Mouse (Mus musculus) G1E-ER4 (cell line): Measurements from ENCODE around the gene Olfr1262. TPM values are rescaled to one million over a fixed set of nuclear protein-coding genes. Genes with fewer than 3 reads are reported as not detected.

Experiments used
- GATA1 ChIP-seq: IDR thresholded peaks from one replicate; pipeline ENCODE4 v1.8.0; 2012; ENCODE audit warnings: low read length, inconsistent platforms
- polyA plus RNA-seq: library from polyadenylated mRNA; stranded (reverse); fragments of >175 nt; gene quantifications from 2 replicates; pipeline ENCODE4 v1.2.3, GENCODE M21; 2012

The Olfr1262 gene
- polyA plus RNA-seq = not detected in 2 replicates

DNA sequence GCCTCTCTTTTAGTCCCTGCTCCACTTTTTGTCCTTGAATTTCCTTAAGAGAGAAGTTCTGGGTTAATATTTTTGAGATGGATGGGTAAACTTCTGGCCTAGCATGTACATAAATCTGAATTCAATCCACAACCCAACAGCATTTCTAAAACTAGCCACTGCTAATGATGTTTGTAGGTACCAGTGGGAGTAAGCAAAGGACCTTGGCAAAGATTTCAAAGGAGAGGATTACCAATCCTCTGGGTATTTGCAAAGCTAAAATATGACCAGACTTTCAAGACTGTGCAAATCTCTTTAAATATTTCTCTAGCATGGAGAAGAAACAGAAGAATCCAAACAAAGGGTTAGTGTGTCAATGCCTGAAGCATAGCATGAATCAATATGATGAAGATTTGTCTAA, at the start of gene Olfr1262:
Gene Olfr1262 (plus strand): TSS at position 301 of the 400 bp plus-strand sequence.
- TF ChIP-seq GATA1 = no peak

- no peak for TF ChIP-seq GATA1
These were observed 25.8 kb upstream of the Olfr1262 start, which contains the start of gene Olfr1260 for GRCm38 (mm10) chr2:89974184-89974583. Olfr1260 (plus strand) TSS chr2:89974340.

DNA sequence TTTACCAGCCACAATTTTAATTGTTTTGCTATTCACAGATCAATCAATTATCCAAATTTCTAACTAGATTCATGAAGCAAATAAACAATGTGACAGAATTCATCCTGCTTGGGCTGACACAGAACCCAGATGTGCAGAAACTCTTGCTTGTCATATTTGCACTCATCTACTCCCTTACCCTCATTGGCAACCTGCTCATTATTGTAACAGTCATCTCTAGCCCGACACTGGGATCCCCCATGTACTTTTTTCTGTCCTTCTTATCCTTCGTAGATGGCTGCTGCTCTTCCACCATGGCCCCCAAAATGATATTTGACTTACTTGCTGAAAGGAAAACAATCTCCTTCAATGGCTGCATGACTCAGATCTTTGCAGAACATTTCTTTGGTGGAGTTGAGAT, 22.2 kb upstream of the Olfr1262 start:
- no peak for TF ChIP-seq GATA1

DNA sequence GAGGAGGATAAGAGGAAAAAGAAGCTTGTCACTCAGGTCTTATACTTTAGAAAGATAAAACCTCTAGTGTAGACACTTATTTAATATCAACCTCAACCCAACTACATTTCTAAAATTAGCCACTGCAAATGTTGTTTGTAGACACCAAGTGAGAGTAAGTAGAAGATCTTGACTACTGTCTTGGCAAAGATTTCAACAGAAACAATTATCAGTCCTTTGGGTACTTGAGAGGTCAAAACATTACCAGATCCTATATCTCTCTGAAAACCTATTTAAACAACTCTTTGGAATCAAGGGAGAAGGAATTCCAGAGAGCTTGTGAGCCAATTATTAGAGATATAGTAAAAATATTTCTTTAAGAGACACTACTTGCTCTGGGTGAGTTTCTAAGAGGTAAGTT, 9.0 kb upstream of the Olfr1262 start, which contains the start of gene Olfr1261:
Gene Olfr1261 (plus strand): TSS at position 301 of the 400 bp plus-strand sequence.
- no peak for TF ChIP-seq GATA1

DNA sequence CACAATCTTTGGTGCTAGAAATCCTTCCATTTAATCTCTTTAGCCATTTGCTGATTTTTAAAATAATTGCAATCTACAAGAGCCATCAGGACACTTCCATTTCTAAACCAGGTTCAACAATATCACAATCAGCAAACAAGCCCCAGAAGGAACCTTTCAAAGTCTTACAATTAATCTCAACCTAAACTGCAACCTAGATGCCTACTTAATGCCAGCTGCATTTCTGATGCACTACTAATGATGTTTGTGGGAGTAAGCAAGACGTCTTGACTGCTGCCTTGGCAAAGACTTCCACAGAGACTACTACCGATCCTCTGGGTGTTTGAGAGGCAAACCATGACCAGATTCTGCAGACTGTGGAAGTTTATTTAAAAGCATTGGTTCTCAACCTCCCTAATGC, 11.9 kb downstream of the Olfr1262 start, which contains the start of gene Olfr1263:
Gene Olfr1263 (plus strand): TSS at position 301 of the 400 bp plus-strand sequence.
- no peak for TF ChIP-seq GATA1

DNA sequence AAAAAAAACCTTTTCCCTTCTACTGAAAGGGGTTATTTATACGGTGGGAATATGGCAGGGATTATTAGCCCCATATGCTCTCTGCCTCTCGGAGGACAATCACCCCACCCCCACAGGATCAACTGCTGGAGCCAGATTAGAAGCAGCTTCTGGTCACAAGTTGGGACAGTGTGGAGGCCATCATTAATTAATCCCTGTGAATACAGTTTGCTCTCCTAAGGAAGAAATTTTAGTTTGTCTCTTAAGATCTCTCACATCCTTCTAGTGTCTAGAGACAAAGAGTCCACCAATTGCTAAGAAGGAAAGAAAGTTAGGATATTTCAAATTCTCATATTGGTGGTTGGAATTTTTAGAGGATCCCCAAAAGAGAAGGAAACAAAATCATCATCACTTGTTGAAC, 25.5 kb downstream of the Olfr1262 start, which contains the start of gene Olfr1264:
Gene Olfr1264 (minus strand): TSS at position 101 of the 400 bp plus-strand sequence.
- no peak for TF ChIP-seq GATA1

DNA sequence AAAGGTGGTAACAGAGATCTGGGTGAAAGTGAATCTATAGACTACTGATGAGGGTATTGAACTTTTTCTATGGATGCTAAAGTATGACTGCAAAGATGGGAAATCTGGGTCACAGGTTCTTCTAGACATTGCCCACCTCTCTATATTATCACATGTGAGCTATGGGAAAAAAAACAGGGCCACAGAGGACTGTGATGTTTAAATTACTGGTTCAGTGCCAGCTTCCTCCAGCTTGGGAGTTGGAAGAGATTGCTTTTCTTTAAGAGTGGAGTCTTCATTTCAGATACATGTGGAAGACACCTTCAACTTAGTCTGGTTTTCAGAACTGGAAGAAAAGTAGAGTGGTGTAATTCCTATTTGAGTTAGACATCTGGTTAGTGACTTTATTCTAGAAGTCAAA, 35.1 kb downstream of the Olfr1262 start, which contains the start of gene Olfr1265:
Gene Olfr1265 (plus strand): TSS at position 301 of the 400 bp plus-strand sequence.
- TF ChIP-seq GATA1 = no peak

Other genes starting within 250 kb of the Olfr1262 start
- not detected in 2 replicates for gene Olfr1253, start 243.1 kb upstream of the Olfr1262 start, polyA plus RNA-seq
- gene Olfr1254, start 206.5 kb upstream of the Olfr1262 start, polyA plus RNA-seq = not detected in 2 replicates
- gene Olfr1255, start 188.1 kb upstream of the Olfr1262 start, polyA plus RNA-seq = not detected in 2 replicates
- gene Olfr1256, start 158.6 kb upstream of the Olfr1262 start, polyA plus RNA-seq = not detected in 2 replicates
- not detected in 2 replicates for gene Olfr48, start 151.9 kb upstream of the Olfr1262 start, polyA plus RNA-seq
- gene Olfr1257, start 121.7 kb upstream of the Olfr1262 start, polyA plus RNA-seq = not detected in 2 replicates
- not detected in 2 replicates for gene Olfr1258, start 72.8 kb upstream of the Olfr1262 start, polyA plus RNA-seq
- gene Olfr1259, start 51.5 kb upstream of the Olfr1262 start, polyA plus RNA-seq = not detected in 2 replicates
- not detected in 2 replicates for gene Olfr1260, start 25.8 kb upstream of the Olfr1262 start, polyA plus RNA-seq
- not detected in 2 replicates for gene Olfr1261, start 8.9 kb upstream of the Olfr1262 start, polyA plus RNA-seq
- gene Olfr1263, start 12.0 kb downstream of the Olfr1262 start, polyA plus RNA-seq = not detected in 2 replicates
- gene Olfr1264, start 25.4 kb downstream of the Olfr1262 start, polyA plus RNA-seq = not detected in 2 replicates
- not detected in 2 replicates for gene Olfr1265, start 35.2 kb downstream of the Olfr1262 start, polyA plus RNA-seq
- not detected in 2 replicates for gene Olfr140, start 63.4 kb downstream of the Olfr1262 start, polyA plus RNA-seq
- gene Olfr1269, start 121.3 kb downstream of the Olfr1262 start, polyA plus RNA-seq = not detected in 2 replicates
- gene Olfr32, start 142.2 kb downstream of the Olfr1262 start, polyA plus RNA-seq = not detected in 2 replicates
- gene Olfr1270, start 152.9 kb downstream of the Olfr1262 start, polyA plus RNA-seq = not detected in 2 replicates
- gene Olfr1506, start 224.3 kb downstream of the Olfr1262 start, polyA plus RNA-seq = not detected in 2 replicates